Mouse (Mus musculus): ENCODE measurements around the gene Rasgef1a. TPM values are rescaled to one million over a fixed set of nuclear protein-coding genes. Genes with fewer than 3 reads are reported as not detected.
A peak's percentile ranks its signal among the peaks of the same experiment; 100 is the strongest.

Rasgef1a gene
- polyA plus RNA-seq, 1 experiment from 2014 or later = not detected

- no peaks in the 10 kb centered on the region; the same call in 1 of the 2 replicates for H3K4me1 ChIP-seq (replicated peaks)
- 80% methylated on average over 2 of the region's 2 CpGs for WGBS
- no peak overlapping the region for H3K4me2 ChIP-seq
- no peak overlapping the region for H3K9ac ChIP-seq (replicated peaks)
- H3K4me3 ChIP-seq (replicated peaks) = no peak overlapping the region
- no peak for ATAC-seq (ENCODE audit: insufficient number of reproducible peaks, insufficient read depth, low FRiP score, low TSS enrichment, low read depth)
- H3K27ac ChIP-seq = no peak overlapping the region
- H3K27me3 ChIP-seq = no peaks in the 10 kb centered on the region
- no peaks in the 10 kb centered on the region for H3K36me3 ChIP-seq
- H3K9me3 ChIP-seq = no peaks in the 10 kb centered on the region
Measured at GRCm38 (mm10) chr6:118137148-118137547, 125.9 kb downstream of the Rasgef1a start.

GRCm38 (mm10) chr6:118138731-118139709, 127.8 kb downstream of the Rasgef1a start, which contains the start of gene Csgalnact2:
Gene Csgalnact2, minus strand, starts transcription at chr6:118139140.
- peak; percentile 99 for ATAC-seq (ENCODE audit: insufficient number of reproducible peaks, insufficient read depth, low FRiP score, low TSS enrichment, low read depth)
- Histone ChIP-seq H3K36me3 (no peaks in the 10 kb centered on the region), H3K27me3 (no peaks in the 10 kb centered on the region), H3K27ac (peak within 1 kb of the TSS; percentile 77), H3K9me3 (no peaks in the 10 kb centered on the region), H3K4me1 (replicated peaks) (no peaks in the 10 kb centered on the region; the same call in 1 of the 2 replicates), H3K4me3 (replicated peaks) (peak within 1 kb of the TSS; percentile 69), H3K4me2 (peak within 1 kb of the TSS; percentile 74), H3K9ac (replicated peaks) (peak within 1 kb of the TSS; percentile 69)
- 5% methylated on average over 65 of the region's 66 CpGs for WGBS

- 78% methylated on average over 6 of the region's 6 CpGs for WGBS
- Histone ChIP-seq H3K4me2 (no peak overlapping the region), H3K27ac (no peak overlapping the region), H3K9ac (replicated peaks) (no peak overlapping the region), H3K36me3 (no peaks in the 10 kb centered on the region), H3K9me3 (0 out of 2 replicates have a peak, but pooled peaks cover 6% of the 10 kb centered on the region), H3K4me1 (replicated peaks) (no peaks in the 10 kb centered on the region; the same call in 1 of the 2 replicates), H3K4me3 (replicated peaks) (no peak overlapping the region), H3K27me3 (no peaks in the 10 kb centered on the region)
- ATAC-seq (ENCODE audit: insufficient number of reproducible peaks, insufficient read depth, low FRiP score, low TSS enrichment, low read depth) = no peak
Measured at GRCm38 (mm10) chr6:118140961-118141360, 129.7 kb downstream of the Rasgef1a start.

Small RNA genes within 50 kb of the gene (microRNA-seq; reads per million reads assigned to microRNA genes)
- gene Mir7044 = not detected

Other genes starting within 250 kb of the Rasgef1a start
- gene Zfp637, start 170.3 kb upstream of the Rasgef1a start, polyA plus RNA-seq (2016; fragmentation: Nextera tagmentation; extraction: Ambion mirVana) = 169 and 187 TPM in 2 replicates
- gene Zfp239, start 149.3 kb upstream of the Rasgef1a start, polyA plus RNA-seq (2016; fragmentation: Nextera tagmentation; extraction: Ambion mirVana) = 15.8 and 16.1 TPM in 2 replicates
- 726 and 742 TPM in 2 replicates for gene Hnrnpf, start 111.1 kb upstream of the Rasgef1a start, polyA plus RNA-seq (2016; fragmentation: Nextera tagmentation; extraction: Ambion mirVana)
- gene Fxyd4, start 73.7 kb upstream of the Rasgef1a start, polyA plus RNA-seq (2016; fragmentation: Nextera tagmentation; extraction: Ambion mirVana) = 2.2 and 3.1 TPM in 2 replicates
- gene Csgalnact2, start 127.7 kb downstream of the Rasgef1a start, polyA plus RNA-seq (2016; fragmentation: Nextera tagmentation; extraction: Ambion mirVana) = 12.1 and 12.8 TPM in 2 replicates
- 0.38 and 0.49 TPM in 2 replicates for gene Ret, start 186.3 kb downstream of the Rasgef1a start, polyA plus RNA-seq (2016; fragmentation: Nextera tagmentation; extraction: Ambion mirVana)

Data from limb, embryonic 12.5 days (tissue).